Mouse (Mus musculus) embryonic facial prominence, embryonic 12.5 days (tissue): Measurements from ENCODE around the gene 1110065P20Rik. TPM values are rescaled to one million over a fixed set of nuclear protein-coding genes. Genes with fewer than 3 reads are reported as not detected.

Source experiments
- ATAC-seq: fragments of 200-750 bp; cut with Nextera tagmentation; 2 replicates; pipeline ENCODE4 v1.8.0; 2017; ENCODE audit not compliant: insufficient number of reproducible peaks, insufficient read depth, low FRiP score, low TSS enrichment
- H3K27ac ChIP-seq: fragments of 300-500 bp; sonication (generic); 2 replicates; pipeline ENCODE4 v1.5.1; 2016; ENCODE audit warnings: mild to moderate bottlenecking
- H3K27me3 ChIP-seq: fragments of 300-500 bp; sonication (generic); 2 replicates; pipeline ENCODE4 v1.6.1; 2016; ENCODE audit warnings: mild to moderate bottlenecking, moderate library complexity
- H3K36me3 ChIP-seq: fragments of 300-500 bp; sonication (generic); 2 replicates; pipeline ENCODE4 v1.6.1; 2016; ENCODE audit warnings: mild to moderate bottlenecking
- H3K4me1 ChIP-seq: fragments of 300-500 bp; sonication (generic); 2 replicates; pipeline ENCODE4 v1.6.1; 2016
- H3K4me2 ChIP-seq: fragments of 300-500 bp; sonication (generic); replicated peaks from 2 replicates; pipeline ENCODE4 v1.6.1; 2016; ENCODE audit warnings: mild to moderate bottlenecking, moderate library complexity
- H3K4me3 ChIP-seq: fragments of 300-500 bp; sonication (generic); 2 replicates; pipeline ENCODE4 v1.5.1; 2016; ENCODE audit warnings: mild to moderate bottlenecking
- H3K9ac ChIP-seq: fragments of 300-500 bp; sonication (generic); 2 replicates; pipeline ENCODE4 v1.6.1; 2016; ENCODE audit warnings: mild to moderate bottlenecking, moderate library complexity
- H3K9me3 ChIP-seq: fragments of 300-500 bp; sonication (generic); 2 replicates; pipeline ENCODE4 v1.6.1; 2016; ENCODE audit warnings: mild to moderate bottlenecking, moderate library complexity
- WGBS: fragments of 180-500 bp; shearing (Covaris S2); methylation state at CpG from one replicate; pipeline ENCODE4 v1.1.7; 2016; 5-methylcytosine and 5-hydroxymethylcytosine counted together
- polyA plus RNA-seq: library from polyadenylated mRNA; unstranded; fragments of >200 nt; fragmentation: Nextera tagmentation; extraction: Ambion mirVana; gene quantifications from 2 replicates; pipeline ENCODE4 v1.2.1, GENCODE M21; 2016

Gene 1110065P20Rik
- polyA plus RNA-seq, 1 experiment from 2014 or later, result 62.8 TPM

GRCm38 (mm10) chr4:124802309-124803260, 48.4 kb downstream of the 1110065P20Rik start:
- H3K36me3 ChIP-seq, result peaks cover 54% of the 10 kb centered on the region
- peak overlapping the region; percentile 98 for H3K27ac ChIP-seq
- H3K4me3 ChIP-seq, result peak overlapping the region; percentile 72
- no peaks in the 10 kb centered on the region for H3K27me3 ChIP-seq
- peak overlapping the region; percentile 68 for H3K4me2 ChIP-seq
- no peaks in the 10 kb centered on the region for H3K9me3 ChIP-seq
- 2% methylated on average over 53 of the region's 53 CpGs for WGBS
- peak; percentile 99 for ATAC-seq
- peaks cover 7% of the 10 kb centered on the region for H3K4me1 ChIP-seq
- peak overlapping the region; percentile 90 for H3K9ac ChIP-seq

- Histone ChIP-seq H3K27ac (peak within 1 kb of the TSS; percentile 98), H3K9me3 (no peaks in the 10 kb centered on the region), H3K9ac (peak within 1 kb of the TSS; percentile 90), H3K4me3 (peak within 1 kb of the TSS; percentile 72), H3K27me3 (no peaks in the 10 kb centered on the region), H3K4me2 (peak within 1 kb of the TSS; percentile 68), H3K4me1 (peaks cover 7% of the 10 kb centered on the region), H3K36me3 (peaks cover 47% of the 10 kb centered on the region)
- ATAC-seq, result peak; percentile 68
- 4% methylated on average over 21 of the region's 21 CpGs for WGBS
These were observed 49.3 kb downstream of the 1110065P20Rik start, which contains the start of gene Mtf1 for GRCm38 (mm10) chr4:124801552-124802308. Mtf1 (plus strand) TSS chr4:124802104.

Other genes with a start within 250 kb of the 1110065P20Rik start
- 0.36 TPM in 1 of 2 replicates, not detected in the other for gene 3100002H09Rik, start 240.4 kb downstream of the 1110065P20Rik start, polyA plus RNA-seq
- gene Pou3f1, start 194.4 kb downstream of the 1110065P20Rik start, polyA plus RNA-seq, result 2.9 and 3.6 TPM in 2 replicates
- gene Utp11, start 157.6 kb downstream of the 1110065P20Rik start, polyA plus RNA-seq, result 81.1 and 86.4 TPM in 2 replicates
- gene Fhl3, start 150.5 kb downstream of the 1110065P20Rik start, polyA plus RNA-seq, result 12.5 and 14.3 TPM in 2 replicates
- 205 and 210 TPM in 2 replicates for gene Sf3a3, start 136.4 kb downstream of the 1110065P20Rik start, polyA plus RNA-seq
- gene Inpp5b, start 109.3 kb downstream of the 1110065P20Rik start, polyA plus RNA-seq, result 28.7 and 29.5 TPM in 2 replicates
- 12.8 and 14.6 TPM in 2 replicates for gene Mtf1, start 49.1 kb downstream of the 1110065P20Rik start, polyA plus RNA-seq
- gene Yrdc, start 517 bp downstream of the 1110065P20Rik start, polyA plus RNA-seq, result 42.3 and 45.2 TPM in 2 replicates
- 1.4 and 2.2 TPM in 2 replicates for gene Maneal, start 11.0 kb upstream of the 1110065P20Rik start, polyA plus RNA-seq
- 1.5 and 1.9 TPM in 2 replicates for gene Epha10, start 29.7 kb upstream of the 1110065P20Rik start, polyA plus RNA-seq
- 19.5 and 20.1 TPM in 2 replicates for gene 9930104L06Rik, start 85.9 kb upstream of the 1110065P20Rik start, polyA plus RNA-seq
- gene Cdca8, start 88.1 kb upstream of the 1110065P20Rik start, polyA plus RNA-seq, result 158 and 176 TPM in 2 replicates
- gene Rspo1, start 135.2 kb upstream of the 1110065P20Rik start, polyA plus RNA-seq, result 7.2 and 11.4 TPM in 2 replicates
- gene Gnl2, start 165.4 kb upstream of the 1110065P20Rik start, polyA plus RNA-seq, result 101 and 105 TPM in 2 replicates
- gene Dnali1, start 214.5 kb upstream of the 1110065P20Rik start, polyA plus RNA-seq, result 0.17 and 0.20 TPM in 2 replicates
- gene Snip1, start 215.5 kb upstream of the 1110065P20Rik start, polyA plus RNA-seq, result 37.6 and 40.6 TPM in 2 replicates
- gene Meaf6, start 233.9 kb upstream of the 1110065P20Rik start, polyA plus RNA-seq, result 78.8 and 86.9 TPM in 2 replicates